Mouse (Mus musculus) E14TG2a.4 (cell line): Measurements from ENCODE around the gene Cxcl9.

ENCODE experiments used
- H3K27me3 ChIP-seq: 2 replicates; pipeline ENCODE4 v1.6.1; 2014; ENCODE audit warnings: low read length, control low read depth; ENCODE audit not compliant: insufficient read depth
- H3K36me3 ChIP-seq: 2 replicates; pipeline ENCODE4 v1.6.1; 2014; ENCODE audit warnings: low read length, control low read depth; ENCODE audit not compliant: insufficient read depth
- H3K4me1 ChIP-seq: replicated peaks from 2 replicates; pipeline ENCODE4 v1.6.1; 2014; ENCODE audit warnings: low read depth, low read length, control low read depth
- H3K4me3 ChIP-seq: replicated peaks from 2 replicates; pipeline ENCODE4 v1.5.1; 2014; ENCODE audit warnings: mild to moderate bottlenecking, low read length
- H3K9me3 ChIP-seq: 2 replicates; pipeline ENCODE4 v1.6.1; 2014; ENCODE audit warnings: low read length, control low read depth
- CTCF ChIP-seq: conservative IDR thresholded peaks from 2 replicates; pipeline ENCODE4 v1.5.1; 2014; ENCODE audit warnings: low read length
- NANOG ChIP-seq: IDR thresholded peaks from 2 replicates; pipeline ENCODE4 v1.6.1; 2014; ENCODE audit warnings: borderline replicate concordance, low read length, mixed read lengths
- POU5F1 ChIP-seq: IDR thresholded peaks from 2 replicates; pipeline ENCODE4 v1.6.1; 2014; ENCODE audit warnings: low read length, borderline replicate concordance

Gene Cxcl9

GRCm38 (mm10) chr5:92369151-92369994 is 41.5 kb upstream of the Cxcl9 start:
- peaks cover 15% of the 10 kb centered on the region for H3K27me3 ChIP-seq
- TF ChIP-seq POU5F1 (no peak), CTCF (no peak), NANOG (no peak)

GRCm38 (mm10) chr5:92368392-92368791 is 40.5 kb upstream of the Cxcl9 start:
- Histone ChIP-seq H3K4me3 (no peak overlapping the region), H3K9me3 (no peaks in the 10 kb centered on the region), H3K36me3 (no peaks in the 10 kb centered on the region), H3K4me1 (peaks cover 17% of the 10 kb centered on the region), H3K27me3 (peaks cover 16% of the 10 kb centered on the region)
- no peak for TF ChIP-seq POU5F1
- TF ChIP-seq CTCF: no peak
- TF ChIP-seq NANOG: no peak

More at GRCm38 (mm10) chr5:92369151-92369994, 41.5 kb upstream of the Cxcl9 start:
- no peaks in the 10 kb centered on the region for H3K9me3 ChIP-seq
- peaks cover 12% of the 10 kb centered on the region for H3K4me1 ChIP-seq
- H3K4me3 ChIP-seq: no peak overlapping the region
- no peaks in the 10 kb centered on the region for H3K36me3 ChIP-seq

GRCm38 (mm10) chr5:92366565-92366964 is 38.7 kb upstream of the Cxcl9 start:
- Histone ChIP-seq H3K27me3 (peaks cover 16% of the 10 kb centered on the region), H3K36me3 (no peaks in the 10 kb centered on the region), H3K9me3 (no peaks in the 10 kb centered on the region), H3K4me3 (no peak overlapping the region), H3K4me1 (peaks cover 22% of the 10 kb centered on the region)
- TF ChIP-seq POU5F1: no peak

- Histone ChIP-seq H3K27me3 (peaks cover 16% of the 10 kb centered on the region), H3K36me3 (no peaks in the 10 kb centered on the region), H3K9me3 (no peaks in the 10 kb centered on the region), H3K4me3 (no peak overlapping the region), H3K4me1 (peaks cover 21% of the 10 kb centered on the region)
- no peak for TF ChIP-seq NANOG
- TF ChIP-seq CTCF: no peak
- no peak for TF ChIP-seq POU5F1
Observed at GRCm38 (mm10) chr5:92365146-92365705, 37.3 kb upstream of the Cxcl9 start.

GRCm38 (mm10) chr5:92364011-92364410 is 36.1 kb upstream of the Cxcl9 start:
- no peak for TF ChIP-seq CTCF
- TF ChIP-seq POU5F1: no peak
- no peak for TF ChIP-seq NANOG
- no peaks in the 10 kb centered on the region for H3K36me3 ChIP-seq
- peaks cover 23% of the 10 kb centered on the region for H3K4me1 ChIP-seq
- no peak overlapping the region for H3K4me3 ChIP-seq
- no peaks in the 10 kb centered on the region for H3K9me3 ChIP-seq
- peaks cover 16% of the 10 kb centered on the region for H3K27me3 ChIP-seq

GRCm38 (mm10) chr5:92363179-92363578 is 35.3 kb upstream of the Cxcl9 start:
- no peak for TF ChIP-seq POU5F1
- TF ChIP-seq NANOG: peak; percentile 56; the same call in 1 of the 2 replicates
- Histone ChIP-seq H3K36me3 (no peaks in the 10 kb centered on the region), H3K27me3 (peaks cover 16% of the 10 kb centered on the region), H3K4me1 (peaks cover 27% of the 10 kb centered on the region), H3K4me3 (no peak overlapping the region), H3K9me3 (no peaks in the 10 kb centered on the region)

GRCm38 (mm10) chr5:92358767-92359455 is 31.0 kb upstream of the Cxcl9 start:
- H3K4me1 ChIP-seq: peaks cover 29% of the 10 kb centered on the region
- peaks cover 12% of the 10 kb centered on the region; the same call in 1 of the 2 replicates for H3K27me3 ChIP-seq
- H3K9me3 ChIP-seq: no peaks in the 10 kb centered on the region
- no peak for TF ChIP-seq NANOG
- no peaks in the 10 kb centered on the region for H3K36me3 ChIP-seq
- H3K4me3 ChIP-seq: no peak overlapping the region

- Histone ChIP-seq H3K36me3 (no peaks in the 10 kb centered on the region), H3K9me3 (no peaks in the 10 kb centered on the region), H3K4me3 (no peak overlapping the region), H3K4me1 (peaks cover 31% of the 10 kb centered on the region), H3K27me3 (peaks cover 12% of the 10 kb centered on the region; the same call in 1 of the 2 replicates)
- TF ChIP-seq POU5F1: no peak
- TF ChIP-seq NANOG: no peak
- TF ChIP-seq CTCF: no peak
Observed at GRCm38 (mm10) chr5:92358033-92358432, 30.2 kb upstream of the Cxcl9 start.
